Mouse (Mus musculus) heart, postnatal 0 days (tissue): ENCODE results near the gene Parg. TPM values are rescaled to one million over a fixed set of nuclear protein-coding genes. Genes with fewer than 3 reads are reported as not detected.
A peak's percentile ranks its signal among the peaks of the same experiment; 100 is the strongest.

ENCODE experiments used
- ATAC-seq: fragments of 200-750 bp; cut with Nextera tagmentation; 2 replicates; pipeline ENCODE4 v1.8.0; 2017; ENCODE audit warnings: low read depth, moderate number of reproducible peaks, moderate library complexity; ENCODE audit not compliant: insufficient read depth
- DNase-seq: peaks from one replicate; pipeline ENCODE4 v3.0.0-alpha.2; 2016; ENCODE audit warnings: low spot score
- H3K27ac ChIP-seq: fragments of 300-500 bp; sonication (generic); 2 replicates; pipeline ENCODE4 v1.5.1; 2014; ENCODE audit warnings: low read depth, mild to moderate bottlenecking
- H3K27me3 ChIP-seq: fragments of 300-500 bp; sonication (generic); 2 replicates; pipeline ENCODE4 v1.6.1; 2014; ENCODE audit warnings: low read length, mixed read lengths; ENCODE audit not compliant: control insufficient read depth, insufficient read depth
- H3K36me3 ChIP-seq: fragments of 300-500 bp; sonication (generic); replicated peaks from 2 replicates; pipeline ENCODE4 v1.6.1; 2014; ENCODE audit warnings: low read length, mixed read lengths; ENCODE audit not compliant: control insufficient read depth, insufficient read depth
- H3K4me1 ChIP-seq: fragments of 300-500 bp; sonication (generic); 2 replicates; pipeline ENCODE4 v1.6.1; 2014; ENCODE audit warnings: antibody characterized with exemption; ENCODE audit not compliant: control insufficient read depth, insufficient read depth
- H3K4me2 ChIP-seq: fragments of 300-500 bp; sonication (generic); 2 replicates; pipeline ENCODE4 v1.6.1; 2014; ENCODE audit warnings: low read depth, mild to moderate bottlenecking, low read length, moderate library complexity
- H3K4me3 ChIP-seq: fragments of 300-500 bp; sonication (generic); 2 replicates; pipeline ENCODE4 v1.5.1; 2014; ENCODE audit warnings: low read depth, low read length
- H3K9ac ChIP-seq: fragments of 300-500 bp; sonication (generic); replicated peaks from 2 replicates; pipeline ENCODE4 v1.6.1; 2014; ENCODE audit warnings: low read depth, low read length, mixed read lengths
- H3K9me3 ChIP-seq: fragments of 300-500 bp; sonication (generic); replicated peaks from 2 replicates; pipeline ENCODE4 v1.6.1; 2016; ENCODE audit warnings: low read length; ENCODE audit not compliant: control insufficient read depth
- CTCF ChIP-seq: IDR thresholded peaks from 2 replicates; pipeline ENCODE4 v1.5.1; 2016; ENCODE audit warnings: antibody characterized with exemption, control low read depth, low read depth
- EP300 ChIP-seq: IDR thresholded peaks from 2 replicates; pipeline ENCODE4 v1.6.1; 2016; ENCODE audit warnings: antibody characterized with exemption, low read depth
- WGBS: fragments of 180-500 bp; shearing (Covaris S2); extraction: QIAGEN DNeasy Blood & Tissue Kit; methylation state at CpG from one replicate; pipeline ENCODE4 v1.1.7; 2014; 5-methylcytosine and 5-hydroxymethylcytosine counted together
- polyA plus RNA-seq: library from polyadenylated mRNA; unstranded; fragments of >200 nt; fragmentation: Nextera tagmentation; extraction: Ambion mirVana; gene quantifications from 2 replicates; pipeline ENCODE4 v1.2.1, GENCODE M21; 2015
- total RNA-seq: library from RNA; depleted of rRNA; stranded (reverse); fragments of >200 nt; gene quantifications from 2 replicates; pipeline ENCODE4 v1.2.3, GENCODE M21; 2014; ENCODE audit warnings: low replicate concordance; rRNA removed

Parg gene
- total RNA-seq (21.0 and 21.4 TPM in 2 replicates), polyA plus RNA-seq (15.9 and 16.5 TPM in 2 replicates)

GRCm38 (mm10) chr14:32201791-32202451 is at the start of gene Parg, which contains the start of gene Timm23:
Parg (plus strand) TSS chr14:32201949.
Timm23 (minus strand) TSS chr14:32201898.
- peak within 1 kb of the TSS; percentile 95 for H3K4me2 ChIP-seq
- ATAC-seq, result peak; percentile 95
- peaks cover 21% of the 10 kb centered on the region for H3K4me1 ChIP-seq
- peak within 1 kb of the TSS; percentile 89 for H3K27ac ChIP-seq
- peaks cover 19% of the 10 kb centered on the region for H3K36me3 ChIP-seq
- WGBS, result under 1% methylated on average over 67 of the region's 77 CpGs
- no peaks in the 10 kb centered on the region for H3K27me3 ChIP-seq
- TF ChIP-seq EP300 (no peak), CTCF (no peak)
- H3K9ac ChIP-seq, result peak within 1 kb of the TSS; percentile 98
- peak; percentile 85 for DNase-seq
- peak within 1 kb of the TSS; percentile 100 for H3K4me3 ChIP-seq
- H3K9me3 ChIP-seq, result no peaks in the 10 kb centered on the region

GRCm38 (mm10) chr14:32152243-32152965 is 49.3 kb upstream of the Parg start:
- no peak overlapping the region for H3K4me3 ChIP-seq
- no peaks in the 10 kb centered on the region for H3K27me3 ChIP-seq
- 89% methylated on average over 18 of the region's 18 CpGs for WGBS
- H3K4me2 ChIP-seq, result no peak overlapping the region
- no peaks in the 10 kb centered on the region for H3K36me3 ChIP-seq
- H3K27ac ChIP-seq, result no peak overlapping the region
- 0 out of 2 replicates have a peak, but pooled peaks cover 5% of the 10 kb centered on the region for H3K9me3 ChIP-seq
- ATAC-seq, result no peak
- no peak overlapping the region for H3K9ac ChIP-seq
- no peaks in the 10 kb centered on the region for H3K4me1 ChIP-seq
- DNase-seq, result no peak
- no peak for TF ChIP-seq EP300

- H3K4me2 ChIP-seq, result no peak overlapping the region
- no peak for TF ChIP-seq CTCF
- no peak for TF ChIP-seq EP300
- WGBS, result 89% methylated on average over 2 of the region's 2 CpGs
- no peak overlapping the region for H3K4me3 ChIP-seq
- DNase-seq (no peak), ATAC-seq (no peak)
- no peak overlapping the region for H3K9ac ChIP-seq
- H3K9me3 ChIP-seq, result no peaks in the 10 kb centered on the region
- H3K27me3 ChIP-seq, result no peaks in the 10 kb centered on the region
- no peaks in the 10 kb centered on the region for H3K4me1 ChIP-seq
- H3K27ac ChIP-seq, result no peak overlapping the region
- H3K36me3 ChIP-seq, result no peaks in the 10 kb centered on the region
Measured at GRCm38 (mm10) chr14:32153156-32153555, 48.6 kb upstream of the Parg start.

- no peak overlapping the region for H3K9ac ChIP-seq
- no peak overlapping the region for H3K4me2 ChIP-seq
- DNase-seq (no peak), ATAC-seq (no peak)
- TF ChIP-seq EP300, result no peak
- no peak for TF ChIP-seq CTCF
- no peaks in the 10 kb centered on the region for H3K36me3 ChIP-seq
- H3K27me3 ChIP-seq, result no peaks in the 10 kb centered on the region
- H3K4me3 ChIP-seq, result no peak overlapping the region
- 82% methylated on average over 6 of the region's 6 CpGs for WGBS
- no peak overlapping the region for H3K27ac ChIP-seq
- H3K4me1 ChIP-seq, result peaks cover 6% of the 10 kb centered on the region; the same call in 1 of the 2 replicates
- no peaks in the 10 kb centered on the region for H3K9me3 ChIP-seq
Measured at GRCm38 (mm10) chr14:32154758-32155157, 47.0 kb upstream of the Parg start.

- Histone ChIP-seq H3K9ac (peak overlapping the region; percentile 88; the same call in 1 of the 2 replicates), H3K4me1 (peaks cover 17% of the 10 kb centered on the region), H3K36me3 (no peaks in the 10 kb centered on the region), H3K9me3 (no peaks in the 10 kb centered on the region), H3K27me3 (no peaks in the 10 kb centered on the region), H3K4me2 (peak overlapping the region; percentile 88), H3K4me3 (peak overlapping the region; percentile 89), H3K27ac (peak overlapping the region; percentile 91; the same call in 1 of the 2 replicates)
- 35% methylated on average over 4 of the region's 4 CpGs for WGBS
- ATAC-seq, result peak; percentile 5
- TF ChIP-seq EP300 (no peak), CTCF (no peak)
- DNase-seq, result no peak
Measured at GRCm38 (mm10) chr14:32159150-32159670, 42.5 kb upstream of the Parg start.
